Mouse (Mus musculus): ENCODE results near the gene Ssr1. TPM values are rescaled to one million over a fixed set of nuclear protein-coding genes. Genes with fewer than 3 reads are reported as not detected.
A peak's percentile ranks its signal among the peaks of the same experiment; 100 is the strongest.

The Ssr1 gene
- 55.3 and 78.9 TPM in 2 replicates for polyA plus RNA-seq (2015; fragmentation: Nextera tagmentation; extraction: Ambion mirVana)

DNA sequence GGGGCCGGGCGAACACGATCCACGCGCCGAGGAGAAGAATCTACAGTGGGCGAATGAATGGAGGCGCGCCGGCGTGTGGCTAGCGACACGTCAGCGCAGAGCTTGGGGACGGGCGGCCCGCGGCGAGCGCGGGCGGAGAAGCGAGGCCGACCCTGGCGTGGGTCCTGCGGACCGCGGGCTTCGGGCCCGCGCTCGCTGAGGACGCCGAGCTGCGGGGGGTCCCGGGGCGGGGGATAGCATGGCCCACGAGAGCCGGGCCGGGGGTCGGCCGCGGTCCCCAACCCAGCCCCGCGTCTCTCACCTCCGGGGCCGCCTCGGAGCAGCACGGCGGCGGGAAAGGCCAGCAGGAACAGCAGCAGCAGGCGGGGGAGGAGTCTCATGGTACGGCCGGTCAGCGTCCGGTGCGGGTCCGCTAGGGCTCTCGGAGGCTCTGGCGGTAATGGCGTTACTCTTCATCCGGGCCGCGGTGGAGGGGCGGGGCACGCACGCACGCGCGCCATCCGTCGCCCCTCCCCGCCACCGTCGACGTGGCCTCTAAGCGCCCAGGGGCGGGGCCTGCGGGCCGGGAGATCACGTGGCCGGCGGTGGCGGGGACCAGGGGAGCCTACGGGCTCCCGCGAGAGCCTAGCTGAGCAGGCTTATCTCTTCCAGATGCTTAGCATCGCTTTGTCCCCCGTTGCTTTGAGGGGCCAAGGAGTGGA is at the start of gene Ssr1:
Gene Ssr1, minus strand, starts transcription at position 514 of the 701 bp plus-strand sequence.
- Histone ChIP-seq H3K9ac (peak within 1 kb of the TSS; percentile 94), H3K27ac (replicated peaks) (peak within 1 kb of the TSS; percentile 91)
- WGBS (ENCODE audit: insufficient replicate concordance) = under 1% methylated on average over 89 of the region's 89 CpGs

DNA sequence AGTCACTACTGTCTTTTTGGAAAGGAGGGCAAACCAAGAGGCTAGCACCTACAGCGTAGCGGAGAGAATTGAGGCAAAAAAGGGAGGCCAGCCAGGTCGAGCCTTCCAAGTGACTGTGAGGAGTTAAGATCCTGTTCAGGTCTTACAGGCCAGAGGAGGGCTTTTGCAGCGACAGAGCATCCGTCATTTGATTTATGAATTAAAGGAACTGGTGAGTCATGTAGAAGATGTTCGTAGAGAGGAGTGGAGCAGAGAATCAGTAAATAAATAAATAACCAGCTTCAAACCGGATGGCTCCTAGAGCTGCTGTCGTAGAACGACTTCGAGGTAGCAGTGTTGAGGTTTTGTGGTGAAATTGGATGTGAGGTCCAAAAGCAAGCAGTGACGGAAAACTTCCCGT is 43.8 kb upstream of the Ssr1 start:
- H3K27ac ChIP-seq (replicated peaks) = peak overlapping the region; percentile 85; the same call in 1 of the 2 replicates
- peak overlapping the region; percentile 85 for H3K4me2 ChIP-seq
- H3K9me3 ChIP-seq (replicated peaks) = no peaks in the 10 kb centered on the region
- no peak for ATAC-seq (ENCODE audit: insufficient read depth)
- peaks cover 31% of the 10 kb centered on the region for H3K36me3 ChIP-seq (replicated peaks)
- H3K27me3 ChIP-seq = no peaks in the 10 kb centered on the region
- 11% methylated on average over 12 of the region's 12 CpGs for WGBS (ENCODE audit: insufficient replicate concordance)
- H3K4me3 ChIP-seq (replicated peaks) = peak overlapping the region; percentile 86
- H3K4me1 ChIP-seq (replicated peaks) = peaks cover 28% of the 10 kb centered on the region
- peak overlapping the region; percentile 88 for H3K9ac ChIP-seq

More for the DNA sequence above, at the start of gene Ssr1:
- peak; percentile 96 for ATAC-seq (ENCODE audit: insufficient read depth)
- Histone ChIP-seq H3K4me2 (peak within 1 kb of the TSS; percentile 74), H3K4me1 (replicated peaks) (peaks cover 39% of the 10 kb centered on the region), H3K4me3 (replicated peaks) (peak within 1 kb of the TSS; percentile 92), H3K27me3 (peaks cover 5% of the 10 kb centered on the region; the same call in 1 of the 2 replicates), H3K36me3 (replicated peaks) (peaks cover 30% of the 10 kb centered on the region), H3K9me3 (replicated peaks) (no peaks in the 10 kb centered on the region)

DNA sequence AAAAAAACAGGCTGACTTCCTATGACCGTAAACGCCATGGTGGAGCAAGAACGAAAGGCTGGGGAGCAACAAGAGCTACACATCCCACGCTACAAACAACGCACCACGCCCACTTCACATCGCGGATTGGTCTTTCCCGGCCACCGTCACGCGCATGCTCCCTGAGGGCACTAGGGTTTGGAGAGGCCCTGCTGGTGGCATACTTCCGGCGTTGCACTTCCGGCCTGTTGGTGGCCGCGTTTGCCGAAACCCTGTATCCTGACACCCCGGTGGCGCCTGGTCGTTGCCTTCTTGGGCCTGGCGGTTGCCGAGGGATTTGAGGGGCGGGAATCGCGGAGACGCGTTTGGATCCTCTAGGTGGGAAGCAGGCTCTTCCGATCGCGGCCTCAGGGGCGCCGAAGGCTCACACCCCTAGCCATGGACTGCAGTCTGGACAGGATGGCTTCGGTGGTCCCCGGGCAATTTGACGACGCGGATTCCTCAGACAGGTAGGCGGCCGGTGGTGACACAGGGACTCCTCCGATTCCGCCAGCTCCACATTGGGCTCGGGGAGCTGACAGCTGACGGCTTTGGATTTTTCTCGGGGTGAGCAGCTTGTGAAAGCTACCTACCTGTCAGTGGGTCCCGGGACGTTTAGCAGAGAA is 43.1 kb upstream of the Ssr1 start, which contains the start of gene Cage1:
Gene Cage1, minus strand, starts transcription at position 26 of the 644 bp plus-strand sequence.
- WGBS (ENCODE audit: insufficient replicate concordance) = under 1% methylated on average over 47 of the region's 47 CpGs
- Histone ChIP-seq H3K4me3 (replicated peaks) (peak within 1 kb of the TSS; percentile 86), H3K4me2 (peak within 1 kb of the TSS; percentile 85), H3K9me3 (replicated peaks) (no peaks in the 10 kb centered on the region), H3K27ac (replicated peaks) (peak within 1 kb of the TSS; percentile 85), H3K4me1 (replicated peaks) (peaks cover 28% of the 10 kb centered on the region), H3K36me3 (replicated peaks) (peaks cover 26% of the 10 kb centered on the region), H3K27me3 (no peaks in the 10 kb centered on the region), H3K9ac (peak within 1 kb of the TSS; percentile 88)
- peak; percentile 95 for ATAC-seq (ENCODE audit: insufficient read depth)

DNA sequence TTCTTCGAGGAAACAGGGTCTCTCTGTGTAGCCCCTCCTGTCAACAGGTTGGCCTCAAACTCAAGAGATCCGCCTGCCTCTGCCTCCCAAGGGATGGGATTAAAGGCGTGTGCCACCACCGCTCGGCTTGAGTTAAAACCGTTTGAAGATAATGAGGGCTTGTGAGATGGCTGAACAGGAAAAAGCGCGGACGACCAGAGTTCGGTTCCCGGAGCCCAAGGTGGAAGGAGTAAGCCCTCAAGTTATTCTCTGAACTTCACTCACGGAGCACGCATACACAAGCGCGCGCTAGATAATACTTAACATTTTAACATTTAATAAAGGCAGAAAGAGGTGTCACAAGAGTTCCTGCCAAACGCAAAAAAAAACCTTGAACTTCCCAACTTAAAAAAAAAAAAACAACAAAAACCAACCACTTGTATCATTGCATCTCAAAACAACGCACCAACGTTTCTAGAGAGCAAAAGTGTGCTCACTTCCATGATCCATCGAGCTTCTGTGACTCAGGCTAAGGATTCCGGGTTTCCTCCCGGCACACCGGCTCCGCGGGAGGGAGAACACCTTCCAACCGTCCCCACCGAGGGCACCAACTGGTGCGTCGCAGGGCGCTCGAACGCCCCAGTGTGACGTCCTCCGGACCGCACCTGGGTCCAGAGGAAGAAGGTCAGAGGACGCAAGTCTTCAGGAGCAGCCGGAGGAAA is 42.5 kb upstream of the Ssr1 start, which contains the start of gene Riok1:
Gene Riok1, plus strand, starts transcription at position 653 of the 701 bp plus-strand sequence.
- H3K4me3 ChIP-seq (replicated peaks) = peak within 1 kb of the TSS; percentile 86
- ATAC-seq (ENCODE audit: insufficient read depth) = peak; percentile 78
- H3K36me3 ChIP-seq (replicated peaks) = peaks cover 20% of the 10 kb centered on the region
- peak within 1 kb of the TSS; percentile 85 for H3K4me2 ChIP-seq
- peaks cover 28% of the 10 kb centered on the region for H3K4me1 ChIP-seq (replicated peaks)
- no peaks in the 10 kb centered on the region for H3K27me3 ChIP-seq
- H3K9me3 ChIP-seq (replicated peaks) = no peaks in the 10 kb centered on the region
- peak within 1 kb of the TSS; percentile 85 for H3K27ac ChIP-seq (replicated peaks)
- WGBS (ENCODE audit: insufficient replicate concordance) = 4% methylated on average over 37 of the region's 37 CpGs
- H3K9ac ChIP-seq = peak within 1 kb of the TSS; percentile 88

DNA sequence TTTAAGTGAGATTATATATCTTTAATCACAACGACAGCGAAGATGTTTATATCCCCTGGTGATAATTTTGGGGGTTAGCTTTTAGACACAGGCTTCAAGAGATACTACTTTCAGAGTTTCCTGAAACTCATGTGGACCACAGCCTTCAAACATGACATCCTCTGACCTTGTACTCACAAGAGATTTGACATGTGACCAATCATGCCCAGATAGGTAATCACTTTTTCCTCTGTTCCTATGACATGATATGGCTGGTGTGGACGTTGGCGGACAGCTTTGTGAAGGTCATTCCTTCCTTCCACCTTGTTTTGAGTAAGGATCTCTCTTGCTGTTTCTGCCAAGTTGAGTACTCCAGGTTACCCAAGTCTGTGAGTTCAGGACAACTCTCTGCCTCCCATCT is 34.4 kb upstream of the Ssr1 start:
- H3K9me3 ChIP-seq (replicated peaks) = no peaks in the 10 kb centered on the region
- no peaks in the 10 kb centered on the region for H3K36me3 ChIP-seq (replicated peaks)
- no peak for ATAC-seq (ENCODE audit: insufficient read depth)
- H3K9ac ChIP-seq = no peak overlapping the region
- H3K4me2 ChIP-seq = no peak overlapping the region
- no peaks in the 10 kb centered on the region for H3K4me1 ChIP-seq (replicated peaks)
- WGBS (ENCODE audit: insufficient replicate concordance) = 56% methylated on average over 4 of the region's 4 CpGs
- no peaks in the 10 kb centered on the region for H3K27me3 ChIP-seq
- H3K4me3 ChIP-seq (replicated peaks) = no peak overlapping the region
- H3K27ac ChIP-seq (replicated peaks) = no peak overlapping the region

DNA sequence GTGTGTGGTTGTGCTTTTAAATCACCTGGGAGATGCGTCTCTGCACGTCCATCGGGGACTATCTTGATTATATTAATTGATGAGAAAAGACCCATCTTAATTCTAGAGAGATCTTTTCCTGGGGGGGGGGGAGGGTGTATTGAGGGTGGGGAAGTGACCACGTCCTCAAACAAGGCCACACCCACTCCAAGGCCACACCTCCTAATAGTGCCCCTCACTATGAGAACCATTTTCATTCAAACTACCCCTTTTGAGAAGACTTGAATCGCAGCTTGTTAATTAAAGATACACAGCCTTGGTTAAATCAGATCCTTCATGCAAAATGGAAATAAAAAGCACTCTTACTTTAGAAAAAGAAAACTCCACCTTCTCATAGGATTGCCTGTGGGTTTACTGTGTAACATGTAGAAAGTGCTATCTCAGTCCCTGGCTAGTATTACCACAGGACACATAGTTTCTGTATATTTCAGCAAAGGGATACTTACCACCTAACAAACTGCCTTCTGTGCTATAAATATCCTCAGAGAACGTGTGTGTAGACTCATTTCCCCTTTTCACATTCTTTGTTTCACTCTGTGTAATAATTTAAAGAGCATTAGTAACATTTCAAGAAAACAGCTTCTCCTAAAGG is 33.7 kb upstream of the Ssr1 start:
- no peak overlapping the region for H3K4me2 ChIP-seq
- H3K9ac ChIP-seq = no peak overlapping the region
- no peaks in the 10 kb centered on the region for H3K4me1 ChIP-seq (replicated peaks)
- no peaks in the 10 kb centered on the region for H3K27me3 ChIP-seq
- no peak overlapping the region for H3K4me3 ChIP-seq (replicated peaks)
- no peaks in the 10 kb centered on the region for H3K9me3 ChIP-seq (replicated peaks)
- ATAC-seq (ENCODE audit: insufficient read depth) = no peak
- no peaks in the 10 kb centered on the region for H3K36me3 ChIP-seq (replicated peaks)
- 50% methylated on average over 6 of the region's 6 CpGs for WGBS (ENCODE audit: insufficient replicate concordance)
- H3K27ac ChIP-seq (replicated peaks) = no peak overlapping the region

DNA sequence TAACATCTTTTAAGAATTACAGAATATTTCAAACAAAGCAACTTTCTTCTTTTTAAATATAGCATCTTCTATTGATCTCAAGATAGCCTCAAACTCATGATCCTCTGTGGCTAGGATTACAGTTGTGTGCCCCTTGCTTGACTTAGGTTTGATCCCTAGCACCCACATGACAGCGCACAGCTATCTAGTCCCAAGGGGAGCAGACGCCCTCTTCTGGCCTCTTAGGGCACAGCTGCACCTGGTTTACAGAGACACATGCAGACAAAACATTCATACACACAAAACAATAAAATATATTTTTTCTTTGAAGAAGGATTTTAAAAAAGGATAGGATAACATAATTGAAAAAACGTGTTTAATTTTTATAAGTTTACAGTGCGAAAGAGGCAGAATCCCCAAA is 31.9 kb upstream of the Ssr1 start:
- Histone ChIP-seq H3K9ac (no peak overlapping the region), H3K27me3 (no peaks in the 10 kb centered on the region), H3K4me1 (replicated peaks) (no peaks in the 10 kb centered on the region), H3K27ac (replicated peaks) (no peak overlapping the region), H3K4me2 (no peak overlapping the region), H3K9me3 (replicated peaks) (no peaks in the 10 kb centered on the region), H3K36me3 (replicated peaks) (no peaks in the 10 kb centered on the region), H3K4me3 (replicated peaks) (no peak overlapping the region)
- ATAC-seq (ENCODE audit: insufficient read depth) = no peak
- 58% methylated on average over 4 of the region's 4 CpGs for WGBS (ENCODE audit: insufficient replicate concordance)

DNA sequence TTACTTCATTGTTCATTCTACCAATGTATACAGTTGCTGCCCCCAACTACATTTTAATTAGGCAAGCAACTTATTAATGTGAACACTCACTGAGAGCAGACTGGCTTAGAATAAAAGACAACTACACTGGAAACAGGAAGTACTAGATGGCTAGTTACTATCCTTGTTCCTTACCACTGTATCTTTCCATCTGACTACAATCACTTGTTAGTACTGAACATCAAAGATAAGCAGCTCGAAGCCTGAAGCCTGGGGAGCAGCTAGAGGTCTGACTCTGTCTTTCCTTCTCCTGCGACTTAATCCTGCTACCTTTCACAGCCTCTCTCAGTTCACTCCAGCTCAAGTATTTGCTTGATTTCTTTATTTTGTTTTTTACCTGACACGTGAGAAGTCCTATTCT is 24.8 kb upstream of the Ssr1 start:
- 38% methylated on average over 3 of the region's 3 CpGs for WGBS (ENCODE audit: insufficient replicate concordance)
- no peaks in the 10 kb centered on the region for H3K9me3 ChIP-seq (replicated peaks)
- H3K27me3 ChIP-seq = no peaks in the 10 kb centered on the region
- H3K27ac ChIP-seq (replicated peaks) = no peak overlapping the region
- H3K36me3 ChIP-seq (replicated peaks) = no peaks in the 10 kb centered on the region
- no peak overlapping the region for H3K9ac ChIP-seq
- H3K4me1 ChIP-seq (replicated peaks) = no peaks in the 10 kb centered on the region
- H3K4me2 ChIP-seq = no peak overlapping the region
- H3K4me3 ChIP-seq (replicated peaks) = no peak overlapping the region
- no peak for ATAC-seq (ENCODE audit: insufficient read depth)

DNA sequence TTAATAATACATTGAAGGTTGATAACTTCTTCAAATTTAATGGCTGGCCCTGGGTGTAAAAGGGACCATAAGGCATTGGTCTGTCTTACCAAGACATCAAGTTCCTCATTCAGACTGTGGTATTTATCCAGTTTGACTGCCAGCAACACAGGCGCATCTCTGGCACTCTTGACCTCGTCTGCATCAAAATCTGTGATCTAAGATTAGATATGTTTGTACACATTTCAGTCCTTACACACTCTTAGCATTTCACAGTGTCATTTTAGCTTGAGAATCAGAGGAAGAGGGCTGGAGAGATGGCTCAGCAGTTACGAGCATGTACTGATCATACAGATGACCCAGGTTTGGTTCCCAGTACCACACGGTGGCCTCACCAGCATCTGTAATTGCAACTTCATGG is 21.6 kb upstream of the Ssr1 start:
- H3K9me3 ChIP-seq (replicated peaks) = no peaks in the 10 kb centered on the region
- no peak for ATAC-seq (ENCODE audit: insufficient read depth)

DNA sequence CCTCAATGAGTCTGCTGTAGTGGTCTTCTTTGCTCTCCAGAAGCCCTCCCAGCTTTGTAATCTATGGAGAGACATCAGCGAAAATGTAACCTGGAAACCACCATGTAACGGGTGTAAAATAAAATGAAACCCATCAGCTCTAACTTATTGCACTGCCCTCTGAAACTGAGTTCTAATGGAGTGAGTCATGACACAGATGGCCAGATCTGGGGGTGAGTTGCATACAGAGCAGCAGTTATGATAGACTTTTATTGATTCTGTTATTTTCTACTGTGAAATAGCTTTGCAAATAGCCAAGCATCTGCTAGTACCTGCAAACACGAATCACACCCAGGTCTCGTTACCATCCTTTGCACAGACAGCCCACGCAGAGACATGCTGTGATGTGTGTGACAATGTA is 18.4 kb upstream of the Ssr1 start:
- no peak overlapping the region for H3K4me3 ChIP-seq (replicated peaks)
- WGBS (ENCODE audit: insufficient replicate concordance) = 77% methylated on average over 5 of the region's 5 CpGs
- H3K36me3 ChIP-seq (replicated peaks) = no peaks in the 10 kb centered on the region
- H3K9ac ChIP-seq = no peak overlapping the region
- peaks cover 16% of the 10 kb centered on the region for H3K4me1 ChIP-seq (replicated peaks)
- no peak overlapping the region for H3K4me2 ChIP-seq
- ATAC-seq (ENCODE audit: insufficient read depth) = no peak
- H3K9me3 ChIP-seq (replicated peaks) = no peaks in the 10 kb centered on the region
- no peak overlapping the region for H3K27ac ChIP-seq (replicated peaks)
- H3K27me3 ChIP-seq = no peaks in the 10 kb centered on the region

More for the DNA sequence above, 21.6 kb upstream of the Ssr1 start:
- H3K27ac ChIP-seq (replicated peaks) = no peak overlapping the region
- 65% methylated on average over 4 of the region's 4 CpGs for WGBS (ENCODE audit: insufficient replicate concordance)
- H3K9ac ChIP-seq = no peak overlapping the region
- H3K36me3 ChIP-seq (replicated peaks) = no peaks in the 10 kb centered on the region
- H3K27me3 ChIP-seq = no peaks in the 10 kb centered on the region
- H3K4me2 ChIP-seq = no peak overlapping the region
- H3K4me3 ChIP-seq (replicated peaks) = no peak overlapping the region
- peaks cover 3% of the 10 kb centered on the region for H3K4me1 ChIP-seq (replicated peaks)

Measured in liver, embryonic 15.5 days (tissue).